Mouse (Mus musculus): ENCODE results near the gene Gprc6a.

Gprc6a gene

GRCm38 (mm10) chr10:51590139-51590574 is 41.1 kb downstream of the Gprc6a start, which contains the start of gene Fam162b:
Gene Fam162b (minus strand): TSS chr10:51590517.
- in situ Hi-C loops (cut with MboI, MseI): no loop called here

DNA sequence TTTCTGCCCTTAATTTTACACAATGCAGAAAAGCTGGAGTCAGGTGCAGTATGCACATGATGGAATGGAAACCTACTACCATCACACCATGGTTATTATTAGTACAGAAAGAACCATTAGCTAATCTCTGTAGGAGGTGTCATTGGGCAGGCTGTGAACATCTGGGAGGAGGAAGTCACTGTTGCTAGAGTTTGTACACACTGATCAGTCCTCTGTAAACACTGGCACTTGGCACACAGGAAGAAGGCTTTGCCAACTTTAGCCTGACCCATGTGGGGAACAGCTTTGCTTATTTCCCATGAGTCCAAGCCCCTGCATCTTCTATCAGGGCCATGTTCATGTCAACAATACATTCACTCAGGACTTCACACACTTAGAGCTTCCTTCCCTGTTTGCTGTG is 46.3 kb downstream of the Gprc6a start:
- in situ Hi-C loops (cut with MboI, MseI): no loop called here

GRCm38 (mm10) chr10:51584378-51584777 is 46.9 kb downstream of the Gprc6a start:
- in situ Hi-C loops (cut with MboI, MseI): no loop called here

DNA sequence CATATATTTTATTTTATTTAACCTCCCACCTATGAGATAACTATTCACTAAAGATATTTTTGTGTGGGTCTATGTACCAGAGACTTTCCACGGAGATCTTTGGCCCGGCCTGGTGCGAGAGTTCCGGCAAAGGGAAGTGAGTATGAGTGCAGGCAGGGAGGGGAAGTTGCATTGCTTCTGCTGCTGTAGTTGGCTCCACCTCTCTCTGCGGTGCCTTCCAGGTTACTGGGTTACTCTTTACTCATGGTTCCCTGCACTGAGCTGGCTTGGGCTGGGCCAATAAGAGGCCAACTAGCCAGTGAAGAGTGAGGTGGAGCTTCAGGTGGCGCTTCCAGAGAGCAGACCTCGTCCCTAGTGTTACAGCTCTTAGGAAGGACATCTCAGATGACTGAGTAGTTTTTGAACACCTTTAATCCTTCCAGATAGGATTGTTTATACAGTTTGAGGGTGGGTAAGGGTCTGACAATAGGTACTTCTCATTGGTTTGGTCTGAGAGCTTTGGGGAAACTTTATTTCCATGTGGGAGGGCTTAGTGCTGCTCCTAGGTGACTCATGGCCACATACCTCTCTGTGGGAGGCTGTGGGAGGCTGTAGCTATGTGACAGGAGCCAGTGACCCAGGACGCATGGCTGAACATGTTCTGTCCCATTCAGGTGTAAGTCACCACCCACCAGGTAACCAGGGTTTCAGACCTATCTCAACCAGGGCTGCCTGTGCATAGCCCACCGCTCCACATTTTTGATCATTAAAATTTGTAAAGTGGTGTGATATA is 59.9 kb downstream of the Gprc6a start:
- in situ Hi-C loops (cut with MboI, MseI): no loop called here
